Mouse (Mus musculus) cerebellum, postnatal 4 days (tissue): ENCODE measurements at regions not wholly inside any gene's neighbourhood (a gene's known extent, or its start where the extent isn't known, plus 50 kb on each side); places are given as distances from the start of the nearest gene placed in this dataset.

Source experiments
- DNase-seq, 2 experiments: peaks; one replicate each; pipeline ENCODE4 v3.0.0; 2022; ENCODE audit warnings: low spot score in 2 of 2, mixed read lengths in 1 of 2

DNA sequence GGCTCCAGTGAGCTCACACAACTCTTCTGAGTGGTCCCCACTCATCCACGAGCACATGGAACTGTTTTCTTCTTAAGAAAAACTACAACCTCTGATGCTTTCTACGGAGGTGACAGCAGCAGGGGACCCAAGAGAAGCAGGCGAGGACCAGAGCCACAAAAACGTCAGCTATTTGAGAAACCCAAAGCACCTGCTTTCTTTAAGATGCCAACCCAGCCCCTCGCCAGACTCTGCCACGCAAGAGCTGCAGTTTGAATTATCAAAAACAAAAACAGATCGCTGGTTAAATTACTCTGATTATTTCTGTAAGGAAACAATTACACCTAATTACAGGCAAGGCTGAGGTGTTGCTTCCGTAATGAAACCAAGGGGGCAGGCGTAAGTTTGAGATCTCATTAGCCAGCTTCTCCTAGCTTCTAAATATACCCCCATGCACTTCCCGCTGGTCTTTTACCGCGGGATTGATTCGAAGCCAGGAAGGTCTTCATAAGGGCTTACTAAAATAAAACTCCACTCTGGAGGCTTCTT lies 614.1 kb downstream of the Pdcd6ip start:
- DNase-seq, result no peak

DNA sequence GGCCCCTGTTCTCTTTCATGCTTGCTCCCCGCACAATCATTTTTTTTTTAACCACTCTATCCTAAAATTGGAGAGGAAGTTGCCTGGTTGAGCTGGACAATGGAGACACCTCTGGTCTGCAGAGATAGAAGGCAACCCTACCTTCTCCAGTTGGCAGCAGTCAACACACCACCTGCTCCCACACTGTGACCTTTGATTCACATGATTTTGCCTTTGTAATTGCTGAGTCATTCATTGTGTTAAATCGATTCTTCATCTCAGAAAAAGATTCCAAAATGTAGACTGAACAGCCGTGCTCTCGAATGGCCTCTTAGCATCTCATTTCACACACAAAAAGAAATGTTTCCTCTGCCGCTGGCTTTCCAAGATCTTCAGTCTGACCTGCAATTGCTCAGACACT lies 616.2 kb downstream of the Pdcd6ip start:
- no peak for DNase-seq

- DNase-seq, result no peak
Observed at GRCm38 (mm10) chr9:113087786-113088185, 620.3 kb downstream of the Pdcd6ip start.

- DNase-seq, result no peak
Observed at GRCm38 (mm10) chr9:113085281-113085810, 622.7 kb downstream of the Pdcd6ip start.

- no peak for DNase-seq
Observed at GRCm38 (mm10) chr9:113074866-113075265, 633.2 kb downstream of the Pdcd6ip start.

DNA sequence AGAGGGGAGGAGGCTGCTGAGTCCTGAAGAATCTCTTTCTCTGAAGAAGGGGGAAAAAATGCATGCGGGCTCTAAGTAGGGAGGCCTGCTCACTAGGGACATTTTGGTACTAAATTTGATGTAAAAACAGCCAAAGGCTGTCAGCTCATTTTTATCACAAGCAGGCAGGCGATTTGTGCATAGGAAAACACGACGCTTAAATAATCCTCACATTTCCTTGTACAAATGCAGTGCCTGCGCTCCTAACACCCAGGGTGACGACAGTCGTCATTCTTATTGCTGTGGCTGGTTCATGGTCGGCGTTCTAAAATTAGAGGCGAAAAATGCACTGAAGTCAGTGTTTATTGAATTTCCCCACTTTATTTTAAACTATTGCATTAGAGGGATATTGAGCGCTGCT lies 650.6 kb downstream of the Pdcd6ip start:
- DNase-seq, result no peak

- DNase-seq, result no peak
Observed at GRCm38 (mm10) chr9:113044556-113045178, 663.4 kb downstream of the Pdcd6ip start.

DNA sequence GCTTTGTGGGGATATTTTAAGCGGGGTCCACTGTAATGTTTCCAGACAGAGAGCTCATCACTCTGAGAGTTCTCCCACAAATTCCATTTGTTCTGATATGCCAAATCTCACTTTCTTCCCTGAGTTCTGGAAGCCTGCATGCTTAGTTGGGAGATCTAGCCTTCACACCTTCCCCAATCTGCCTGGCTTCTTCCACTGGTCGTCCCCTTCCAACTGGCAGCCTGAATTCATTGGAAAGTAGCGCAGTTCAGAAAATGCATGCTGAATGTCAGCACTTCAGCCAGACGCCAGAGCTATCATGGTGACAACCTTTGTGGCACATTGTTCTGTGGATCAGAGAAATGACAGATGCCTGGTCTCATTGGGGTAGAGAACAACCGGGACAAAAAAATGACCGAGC lies 667.2 kb downstream of the Pdcd6ip start:
- DNase-seq, result no peak

- no peak for DNase-seq
Observed at GRCm38 (mm10) chr9:113033996-113034395, 674.1 kb downstream of the Pdcd6ip start.

DNA sequence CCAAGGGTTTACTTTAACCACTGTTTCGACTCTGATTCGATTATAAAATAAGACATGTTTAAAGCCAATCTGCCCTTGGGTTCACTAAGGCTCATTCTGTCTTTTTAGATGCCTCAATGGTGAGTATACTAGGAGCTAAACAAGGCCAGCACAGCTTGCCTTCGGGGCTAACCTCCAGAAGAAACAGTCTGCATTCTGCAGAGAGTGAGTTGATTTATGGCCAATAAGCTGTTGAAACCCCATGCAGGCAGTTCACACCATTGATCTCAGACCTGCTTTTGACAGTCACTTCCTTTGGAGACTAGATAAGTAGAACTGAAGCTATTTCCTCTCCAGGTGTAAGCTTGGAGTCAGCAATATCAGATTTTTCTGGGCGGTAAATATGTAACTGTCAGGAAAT lies 679.0 kb downstream of the Pdcd6ip start:
- DNase-seq, result no peak

GRCm38 (mm10) chr9:113026904-113027193 lies 681.2 kb downstream of the Pdcd6ip start:
- DNase-seq, result no peak

- DNase-seq, result no peak
Observed at GRCm38 (mm10) chr9:113026096-113026903, 681.8 kb downstream of the Pdcd6ip start.

DNA sequence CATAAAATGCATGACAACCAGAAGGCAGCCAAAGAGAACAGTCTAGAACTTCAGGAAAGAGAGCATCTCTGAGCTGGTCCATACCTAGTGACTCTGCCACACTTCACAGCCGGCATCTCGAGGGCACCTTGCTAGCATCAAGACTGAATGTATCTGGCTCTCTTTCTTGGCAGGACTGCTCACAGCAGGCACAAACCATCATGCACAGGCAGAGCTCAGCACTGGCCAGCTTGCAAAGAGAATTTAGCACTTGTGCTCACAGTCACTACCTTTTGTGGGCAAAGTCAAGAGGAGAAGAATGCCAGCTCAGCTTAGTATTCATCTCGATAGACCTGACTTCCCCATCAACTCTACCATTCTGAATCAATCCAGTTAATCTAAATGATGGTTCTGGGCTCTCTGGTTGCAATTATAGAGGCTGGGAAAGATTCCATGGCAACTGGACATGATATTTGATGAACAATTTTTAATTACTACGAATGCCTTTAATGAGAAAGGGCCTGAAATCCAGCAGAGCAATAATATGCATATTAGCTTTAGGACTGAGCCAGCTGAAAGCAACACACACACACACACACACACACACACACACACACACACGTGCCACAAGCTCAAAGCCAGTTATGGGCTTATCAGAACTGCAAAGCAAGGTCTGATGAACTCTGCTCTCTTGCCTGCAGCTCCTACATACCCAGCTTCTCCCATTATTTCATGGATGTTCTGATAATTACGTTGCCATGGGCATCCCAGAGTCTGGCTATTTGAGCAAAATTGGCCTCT lies 686.0 kb downstream of the Pdcd6ip start:
- no peak for DNase-seq

- DNase-seq, result no peak
Observed at GRCm38 (mm10) chr9:113019576-113019975, 688.5 kb downstream of the Pdcd6ip start.

GRCm38 (mm10) chr9:113008106-113008505 lies 700.0 kb downstream of the Pdcd6ip start:
- DNase-seq, result no peak

- no peak for DNase-seq
Observed at GRCm38 (mm10) chr9:112996204-112996603, 711.9 kb downstream of the Pdcd6ip start.

DNA sequence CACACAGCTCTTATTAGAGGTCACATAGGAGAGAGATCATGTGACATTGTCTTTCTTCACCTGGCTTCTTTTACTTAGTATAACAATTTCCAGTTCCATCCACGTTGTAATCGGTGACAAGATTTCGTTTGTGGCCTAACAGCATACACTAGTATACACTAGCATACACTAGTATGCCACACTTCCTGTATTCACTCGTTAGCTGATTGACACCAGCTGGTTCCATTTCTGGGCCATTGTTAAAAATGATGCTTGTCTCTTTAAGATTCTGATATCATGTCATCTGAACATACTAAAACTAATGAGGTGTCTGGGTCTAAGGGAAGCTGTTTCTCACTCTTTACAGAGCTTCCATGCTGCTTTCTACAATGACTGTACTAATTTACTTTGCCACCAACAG lies 713.3 kb downstream of the Pdcd6ip start:
- DNase-seq, result no peak

- DNase-seq, result no peak
Observed at GRCm38 (mm10) chr9:112993627-112994026, 714.4 kb downstream of the Pdcd6ip start.

DNA sequence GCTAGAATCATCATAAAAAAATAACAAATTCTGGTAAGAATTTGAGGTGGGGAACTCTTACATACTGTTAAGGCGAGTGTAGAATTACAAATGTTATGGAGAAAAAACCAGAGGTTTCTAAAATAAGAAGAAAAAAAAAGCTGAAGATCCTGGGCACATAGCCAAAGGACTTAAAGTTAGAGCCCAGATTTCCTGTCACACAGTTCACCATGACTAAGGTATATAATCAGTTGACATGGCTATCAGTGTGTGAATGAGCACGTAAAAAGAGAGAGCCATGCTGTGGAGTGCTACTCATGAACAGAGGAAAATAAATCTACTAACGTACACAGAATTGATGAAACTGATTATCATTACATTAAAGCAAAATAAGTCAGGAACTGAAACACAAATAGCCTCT lies 715.1 kb downstream of the Pdcd6ip start:
- no peak for DNase-seq

DNA sequence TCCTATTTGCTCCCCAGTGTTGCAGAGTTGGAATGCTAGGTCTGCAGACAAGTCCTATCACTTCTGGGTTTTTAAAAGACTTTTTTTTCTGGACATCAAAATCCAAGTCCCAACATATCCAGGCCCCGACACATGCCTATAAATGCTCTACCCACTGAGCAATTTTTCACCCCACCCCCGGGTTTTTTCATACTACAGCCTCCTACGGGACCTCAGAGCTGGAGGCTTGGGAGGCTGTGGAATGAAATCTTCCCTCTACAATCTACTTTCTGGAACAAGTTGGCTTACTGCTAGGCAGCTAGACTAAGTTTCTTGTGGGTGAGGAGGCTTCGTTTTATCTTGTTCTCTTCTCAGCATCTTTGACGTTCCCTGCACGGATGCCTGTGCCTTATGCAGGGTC lies 724.7 kb downstream of the Pdcd6ip start:
- DNase-seq, result no peak

- DNase-seq, result no peak
Observed at GRCm38 (mm10) chr9:112951567-112951966, 715.8 kb upstream of the Arpp21 start.

DNA sequence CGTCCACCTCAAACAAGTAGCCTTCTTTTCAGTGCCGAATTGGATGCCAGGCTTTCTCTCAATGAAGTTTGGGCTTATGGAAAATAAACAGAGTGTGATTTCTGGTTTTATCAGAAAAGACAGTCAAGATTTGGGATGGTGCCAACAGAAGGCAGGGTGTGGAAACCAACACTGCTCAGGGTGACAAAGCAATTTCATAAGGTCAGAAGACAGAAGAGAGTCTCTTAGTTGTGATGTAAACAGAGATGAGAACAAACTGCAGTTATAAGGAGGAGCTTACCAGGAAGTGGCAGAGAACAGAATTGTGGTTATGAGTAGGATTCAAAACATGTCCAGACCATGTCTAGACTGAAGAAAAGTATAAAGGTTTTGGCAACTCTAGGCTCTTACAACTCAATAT lies 714.3 kb upstream of the Arpp21 start:
- DNase-seq, result no peak
